Mouse (Mus musculus): ENCODE data around the gene Fam167b. TPM values are rescaled to one million over a fixed set of nuclear protein-coding genes. Genes with fewer than 3 reads are reported as not detected.

Fam167b gene
- not detected for total RNA-seq (2018; cell fraction: chromatin; rRNA removed)
- under 1 TPM in 9 of 26 experiments, not detected in 17; 0.14 to 0.44 (median 0.32) TPM for total RNA-seq (2018; cell fraction: cytosol; rRNA removed)
- not detected for total RNA-seq (2018; cell fraction: nucleus; rRNA removed)
- polyA plus RNA-seq (2018), result not detected in 3 replicates

GRCm38 (mm10) chr4:129578466-129578865, at the start of gene Fam167b:
TSS of gene Fam167b (minus strand) at chr4:129578549.
- Histone ChIP-seq H3K27ac (no peak within 1 kb of the TSS), H3K4me3 (ENCODE audit: inconsistent target) (no peak within 1 kb of the TSS), H3K79me2 (ENCODE audit: inconsistent target) (no peaks in the 10 kb centered on the region), H3K36me3 (ENCODE audit: inconsistent target) (no peaks in the 10 kb centered on the region)
- 49% methylated on average over 5 of the region's 5 CpGs for WGBS (ENCODE audit: missing documents)

DNA sequence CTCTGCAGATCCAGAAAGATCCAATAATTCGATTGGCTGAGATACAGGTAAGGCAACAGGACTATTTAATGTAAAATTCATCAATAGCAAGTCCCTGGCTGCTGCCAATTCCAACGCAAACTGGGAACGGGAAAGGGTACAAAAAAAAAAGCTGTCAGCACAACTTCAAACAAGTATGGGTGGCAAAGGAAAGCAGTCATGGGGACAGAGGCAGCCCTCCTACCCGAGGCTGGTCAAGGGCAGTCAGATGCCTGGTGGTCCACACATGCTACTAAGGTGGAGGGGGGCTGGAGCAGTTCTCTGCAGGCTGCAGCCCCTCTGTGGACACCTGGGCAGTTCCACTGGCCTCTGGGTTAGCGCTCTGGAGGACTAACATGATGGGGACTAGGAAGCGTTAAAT, 47.7 kb upstream of the Fam167b start:
- peaks cover 17% of the 10 kb centered on the region for H3K79me2 ChIP-seq (ENCODE audit: inconsistent target)
- 81% methylated on average over 6 of the region's 6 CpGs for WGBS (ENCODE audit: missing documents)
- H3K4me3 ChIP-seq (ENCODE audit: inconsistent target), result no peak overlapping the region
- H3K36me3 ChIP-seq (ENCODE audit: inconsistent target), result peaks cover 42% of the 10 kb centered on the region
- H3K27ac ChIP-seq, result peak overlapping the region; percentile 90; the same call in 1 of the 2 replicates

GRCm38 (mm10) chr4:129625496-129625895, 47.1 kb upstream of the Fam167b start:
- H3K36me3 ChIP-seq (ENCODE audit: inconsistent target), result peaks cover 36% of the 10 kb centered on the region
- 37% methylated on average over 3 of the region's 4 CpGs for WGBS (ENCODE audit: missing documents)
- peak overlapping the region; percentile 90 for H3K27ac ChIP-seq
- H3K4me3 ChIP-seq (ENCODE audit: inconsistent target), result no peak overlapping the region
- H3K79me2 ChIP-seq (ENCODE audit: inconsistent target), result peaks cover 17% of the 10 kb centered on the region

- H3K79me2 ChIP-seq (ENCODE audit: inconsistent target), result peaks cover 17% of the 10 kb centered on the region
- H3K27ac ChIP-seq, result peak overlapping the region; percentile 90
- H3K36me3 ChIP-seq (ENCODE audit: inconsistent target), result peaks cover 31% of the 10 kb centered on the region
- peak overlapping the region; percentile 89 for H3K4me3 ChIP-seq (ENCODE audit: inconsistent target)
- WGBS (ENCODE audit: missing documents), result 0% methylated on average over 6 of the region's 6 CpGs
Measured at GRCm38 (mm10) chr4:129625029-129625370, 46.7 kb upstream of the Fam167b start.

DNA sequence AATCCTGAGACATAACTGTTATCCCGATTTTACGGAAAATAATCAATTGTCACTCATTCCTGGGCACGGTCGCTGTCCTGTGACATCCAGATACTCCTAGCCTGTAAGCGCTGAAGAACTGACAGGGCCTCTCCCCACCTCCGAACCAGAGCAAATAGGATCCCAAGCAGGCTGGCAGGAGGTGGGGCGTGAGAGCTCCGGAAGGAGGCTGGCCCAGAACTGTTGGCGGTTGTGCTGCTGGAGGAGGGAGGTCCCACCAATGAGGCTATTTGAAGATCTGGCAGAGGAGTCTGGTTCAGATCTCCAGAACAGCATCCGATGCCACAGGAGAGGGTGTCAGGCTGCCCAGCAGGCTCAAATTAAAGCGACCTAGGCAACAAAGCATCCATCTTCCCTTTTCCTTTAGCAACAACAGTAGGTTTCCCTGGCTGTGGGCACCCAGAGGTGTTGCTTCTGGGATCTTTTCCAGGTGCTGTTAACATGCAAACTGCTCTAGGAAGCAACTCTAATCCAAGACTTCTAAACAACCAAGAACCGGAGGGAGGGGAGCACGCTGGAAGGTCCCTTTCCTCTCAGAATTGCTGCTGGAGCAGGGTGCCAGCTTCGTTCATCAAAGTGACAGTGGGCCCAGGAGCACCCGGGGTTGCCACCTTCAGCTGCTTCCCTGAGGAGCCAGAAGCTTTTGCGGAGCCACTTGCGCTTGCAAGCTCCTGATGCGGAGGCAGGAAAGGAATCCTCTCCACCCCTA, 46.1 kb upstream of the Fam167b start:
- peak overlapping the region; percentile 90 for H3K27ac ChIP-seq
- H3K79me2 ChIP-seq (ENCODE audit: inconsistent target), result peaks cover 17% of the 10 kb centered on the region
- H3K36me3 ChIP-seq (ENCODE audit: inconsistent target), result peaks cover 26% of the 10 kb centered on the region
- peak overlapping the region; percentile 89 for H3K4me3 ChIP-seq (ENCODE audit: inconsistent target)
- 1% methylated on average over 18 of the region's 18 CpGs for WGBS (ENCODE audit: missing documents)

DNA sequence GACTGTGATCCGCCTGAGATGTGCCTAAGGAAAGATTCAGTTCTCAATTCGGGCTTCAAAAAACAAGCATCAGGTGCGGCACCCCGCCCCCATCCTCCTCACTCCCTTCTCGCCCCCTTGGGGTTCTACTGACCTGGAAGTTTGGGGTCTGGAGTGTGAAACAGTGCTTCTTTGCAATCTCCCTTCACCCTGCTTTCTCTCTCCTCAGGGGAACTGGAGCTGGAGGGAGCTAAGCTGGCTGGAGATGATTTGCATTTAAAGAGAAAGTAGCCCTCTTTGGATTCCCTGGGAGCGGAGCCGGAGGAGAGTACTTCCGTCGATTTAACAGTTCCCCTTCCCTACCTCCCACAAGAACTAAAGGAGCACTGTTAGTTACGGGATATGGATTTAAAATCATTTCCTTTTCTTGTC, 45.3 kb upstream of the Fam167b start, which contains the start of gene Ccdc28b:
TSS of gene Ccdc28b (minus strand) at position 267 of the 411 bp plus-strand sequence.
- H3K4me3 ChIP-seq (ENCODE audit: inconsistent target), result peak within 1 kb of the TSS; percentile 89

GRCm38 (mm10) chr4:129622803-129623535, 44.6 kb upstream of the Fam167b start:
- peaks cover 24% of the 10 kb centered on the region for H3K79me2 ChIP-seq (ENCODE audit: inconsistent target)
- H3K4me3 ChIP-seq (ENCODE audit: inconsistent target), result peak overlapping the region; percentile 89
- WGBS (ENCODE audit: missing documents), result 35% methylated on average over 5 of the region's 8 CpGs
- H3K27ac ChIP-seq, result peak overlapping the region; percentile 90
- H3K36me3 ChIP-seq (ENCODE audit: inconsistent target), result peaks cover 11% of the 10 kb centered on the region; the same call in 1 of the 2 replicates

More for the DNA sequence above, 45.3 kb upstream of the Fam167b start, which contains the start of gene Ccdc28b:
- Histone ChIP-seq H3K36me3 (ENCODE audit: inconsistent target) (peaks cover 18% of the 10 kb centered on the region; the same call in 1 of the 2 replicates), H3K79me2 (ENCODE audit: inconsistent target) (peaks cover 18% of the 10 kb centered on the region), H3K27ac (peak within 1 kb of the TSS; percentile 90)
- WGBS (ENCODE audit: missing documents), result 0% methylated on average over 10 of the region's 10 CpGs

DNA sequence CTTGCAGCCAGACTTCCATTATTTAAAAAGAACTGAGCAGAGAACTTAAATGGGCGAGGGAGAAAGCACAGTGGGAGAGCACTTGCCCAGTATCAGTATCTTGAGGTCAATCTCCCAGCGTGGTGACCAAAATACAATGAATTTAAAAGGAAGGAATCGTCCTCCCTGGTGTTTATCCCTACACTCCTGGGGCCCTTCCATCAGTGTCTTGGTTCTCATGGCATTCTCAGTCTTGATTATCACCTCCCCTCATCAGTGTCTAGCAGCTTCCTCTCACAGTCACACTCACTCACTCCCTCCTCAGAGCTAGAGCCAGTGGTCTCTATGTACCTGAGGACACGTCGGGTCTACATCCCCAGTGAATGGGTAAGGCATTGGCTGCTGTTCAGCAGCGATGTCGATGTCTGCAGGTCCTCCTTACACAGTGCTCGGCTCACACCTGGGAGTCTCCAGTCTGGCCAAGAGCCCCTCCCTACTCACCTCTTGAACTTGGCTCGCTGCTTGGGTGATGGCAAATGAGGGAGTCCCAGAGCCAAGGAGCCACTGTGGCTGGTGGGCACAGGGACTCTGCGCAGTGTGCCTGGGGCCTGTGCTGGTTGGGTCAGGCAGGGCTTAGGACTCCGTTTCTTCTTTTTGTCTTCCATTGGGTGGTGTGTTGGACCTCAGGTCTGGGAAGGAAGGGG, 43.9 kb upstream of the Fam167b start:
- peaks cover 24% of the 10 kb centered on the region for H3K79me2 ChIP-seq (ENCODE audit: inconsistent target)
- H3K36me3 ChIP-seq (ENCODE audit: inconsistent target), result peaks cover 5% of the 10 kb centered on the region; the same call in 1 of the 2 replicates
- H3K4me3 ChIP-seq (ENCODE audit: inconsistent target), result peak overlapping the region; percentile 89; the same call in 1 of the 2 replicates
- WGBS (ENCODE audit: missing documents), result 89% methylated on average over 11 of the region's 11 CpGs
- H3K27ac ChIP-seq, result no peak overlapping the region

DNA sequence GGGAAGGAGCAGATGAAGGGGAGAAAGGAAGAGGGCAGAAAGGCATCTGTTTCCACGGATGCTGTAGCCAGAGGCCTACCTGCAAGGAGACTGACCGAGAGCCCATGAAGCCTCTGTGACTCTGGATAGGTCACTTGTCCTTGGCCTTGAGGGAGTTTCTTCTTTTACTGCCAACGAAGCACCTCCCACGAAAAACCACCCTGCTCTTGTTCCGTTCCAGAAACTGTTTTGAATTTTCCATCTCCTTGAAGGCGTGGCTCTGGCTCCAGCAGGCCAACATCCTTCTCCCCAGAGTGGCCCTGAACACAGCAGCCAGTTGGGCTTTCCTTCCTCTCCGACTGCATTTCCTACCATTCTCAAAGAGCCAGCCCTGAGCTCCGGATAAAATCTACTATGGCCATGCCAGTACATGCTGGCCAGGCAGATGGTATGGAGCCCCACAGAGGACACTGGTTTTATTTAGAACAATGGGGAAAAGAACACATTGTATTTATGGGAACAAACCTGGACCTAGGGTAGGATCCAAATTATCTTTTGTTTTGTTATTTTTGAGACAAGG, 43.0 kb upstream of the Fam167b start:
- H3K4me3 ChIP-seq (ENCODE audit: inconsistent target), result no peak overlapping the region
- peaks cover 10% of the 10 kb centered on the region; the same call in 1 of the 2 replicates for H3K36me3 ChIP-seq (ENCODE audit: inconsistent target)
- WGBS (ENCODE audit: missing documents), result 84% methylated on average over 8 of the region's 8 CpGs
- no peak overlapping the region for H3K27ac ChIP-seq
- peaks cover 24% of the 10 kb centered on the region for H3K79me2 ChIP-seq (ENCODE audit: inconsistent target)

GRCm38 (mm10) chr4:129620419-129621282, 42.3 kb upstream of the Fam167b start:
- Histone ChIP-seq H3K36me3 (ENCODE audit: inconsistent target) (peaks cover 16% of the 10 kb centered on the region; the same call in 1 of the 2 replicates), H3K4me3 (ENCODE audit: inconsistent target) (no peak overlapping the region), H3K27ac (no peak overlapping the region), H3K79me2 (ENCODE audit: inconsistent target) (peaks cover 24% of the 10 kb centered on the region)
- 95% methylated on average over 11 of the region's 11 CpGs for WGBS (ENCODE audit: missing documents)

- 3% methylated on average over 40 of the region's 44 CpGs for WGBS (ENCODE audit: missing documents)
- H3K4me3 ChIP-seq (ENCODE audit: inconsistent target), result peak within 1 kb of the TSS; percentile 94
- H3K36me3 ChIP-seq (ENCODE audit: inconsistent target), result peaks cover 16% of the 10 kb centered on the region; the same call in 1 of the 2 replicates
- peaks cover 24% of the 10 kb centered on the region for H3K79me2 ChIP-seq (ENCODE audit: inconsistent target)
- H3K27ac ChIP-seq, result peak within 1 kb of the TSS; percentile 65
Measured at GRCm38 (mm10) chr4:129618786-129619691, 40.7 kb upstream of the Fam167b start, which contains the start of gene Iqcc. TSS of gene Iqcc (minus strand) at chr4:129619099.

DNA sequence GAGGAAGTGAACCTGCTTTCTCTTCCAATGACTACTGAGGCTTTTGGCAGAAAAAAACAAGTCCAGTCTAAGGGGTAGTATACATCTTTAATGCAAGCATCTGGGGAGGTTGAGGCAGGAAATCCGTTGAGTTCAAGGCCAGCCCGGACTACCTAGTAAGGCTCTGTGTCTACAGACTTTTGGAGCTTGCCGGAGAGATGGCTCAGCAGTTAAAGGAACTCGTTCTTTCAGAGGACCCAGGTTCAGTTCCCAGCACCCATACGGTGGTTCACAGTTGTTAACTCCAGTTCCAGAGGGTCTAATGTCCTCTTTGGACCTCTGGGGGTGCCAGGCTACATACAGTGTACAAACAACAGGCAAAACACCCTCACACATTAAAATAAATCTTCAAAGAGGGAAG, 39.7 kb upstream of the Fam167b start:
- Histone ChIP-seq H3K36me3 (ENCODE audit: inconsistent target) (peaks cover 16% of the 10 kb centered on the region; the same call in 1 of the 2 replicates), H3K79me2 (ENCODE audit: inconsistent target) (peaks cover 21% of the 10 kb centered on the region), H3K4me3 (ENCODE audit: inconsistent target) (peak overlapping the region; percentile 94), H3K27ac (peak overlapping the region; percentile 65)
- WGBS (ENCODE audit: missing documents), result 95% methylated on average over 5 of the region's 5 CpGs

Measured in macrophage (primary cell).